Mouse (Mus musculus): ENCODE data around the gene Vwa5b1. TPM values are rescaled to one million over a fixed set of nuclear protein-coding genes. Genes with fewer than 3 reads are reported as not detected.

The Vwa5b1 gene
- total RNA-seq, 2 experiments from 2014 or later = not detected

DNA sequence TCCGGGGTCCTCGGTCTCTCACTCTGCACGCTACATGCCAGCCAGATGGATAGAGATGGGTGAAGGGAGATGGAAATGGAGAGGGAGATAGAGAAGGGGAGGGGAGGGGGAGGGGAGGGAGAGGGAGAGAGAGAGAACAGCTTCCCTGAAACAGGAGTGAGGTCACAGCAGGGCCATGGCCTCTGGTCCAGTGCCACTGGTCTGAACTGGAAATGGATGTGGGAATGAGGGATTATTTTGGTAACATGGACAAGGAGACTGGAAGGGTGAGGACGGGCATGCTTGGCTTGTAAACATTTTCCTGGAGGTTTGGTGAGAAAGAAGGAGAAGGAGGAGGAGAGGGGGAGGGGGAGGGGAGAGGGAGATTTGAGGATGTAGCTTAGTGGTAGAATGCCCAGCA is 59.0 kb downstream of the Vwa5b1 start:
- DNase-seq (ENCODE audit: low spot score) = no peak

DNA sequence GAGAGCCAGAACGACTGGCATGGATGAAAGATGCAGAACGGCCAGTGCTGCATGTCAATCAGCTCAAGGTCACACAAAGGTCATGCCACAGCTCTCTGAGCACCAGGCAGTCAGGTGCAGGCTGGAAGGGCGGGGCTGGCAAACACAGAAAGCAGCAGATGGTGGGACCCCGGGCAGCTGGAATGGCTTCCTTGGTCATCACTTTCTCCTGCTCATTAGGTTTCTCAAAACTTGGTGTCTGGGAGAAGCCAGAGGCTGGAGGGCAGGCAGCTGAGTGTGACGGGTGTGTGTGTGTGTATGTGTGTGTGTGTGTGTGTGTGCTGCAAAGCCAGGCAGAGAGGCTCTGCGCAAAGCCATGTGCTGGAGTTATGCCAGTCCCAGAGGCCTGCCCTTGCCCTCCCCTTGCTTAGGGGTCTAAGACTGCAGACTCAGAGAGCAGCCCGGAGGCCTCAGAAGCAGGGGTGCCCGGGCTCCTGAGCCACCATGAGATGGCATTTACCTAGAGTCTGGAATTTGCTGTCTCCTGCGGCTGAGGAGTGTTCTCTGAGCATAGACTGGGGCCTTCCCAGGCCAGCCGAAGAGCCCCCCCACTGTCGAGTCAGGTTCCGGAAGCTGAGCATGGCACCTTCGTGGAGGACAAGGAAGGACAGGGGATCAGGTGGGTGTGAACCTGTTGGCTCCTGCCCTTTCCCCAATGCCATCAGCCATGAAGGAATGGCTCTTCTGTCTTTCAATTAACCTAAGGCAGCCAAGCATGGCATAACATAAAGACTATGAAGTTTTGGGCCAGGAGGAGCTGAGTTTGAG is 60.7 kb downstream of the Vwa5b1 start:
- no peak for DNase-seq (ENCODE audit: low spot score)

DNA sequence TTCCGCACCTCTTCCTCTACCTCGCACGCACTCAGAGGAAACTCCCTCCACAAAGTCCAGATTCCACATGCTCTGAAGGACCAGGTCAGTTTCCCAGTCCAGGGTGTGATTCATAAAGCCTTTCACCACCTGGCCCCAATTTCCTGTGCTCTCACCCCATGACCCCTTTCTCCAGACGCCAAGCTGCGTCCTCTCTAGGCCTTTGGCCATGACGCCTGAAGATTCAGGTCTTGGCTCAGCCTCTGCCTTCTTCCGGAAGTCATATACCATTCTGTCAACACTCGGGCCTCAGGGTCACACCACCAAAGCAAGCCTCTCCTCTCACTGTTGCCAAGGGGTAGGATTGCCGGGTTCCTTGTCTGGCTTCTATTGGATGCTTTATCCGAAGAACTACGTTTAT is 65.8 kb downstream of the Vwa5b1 start:
- DNase-seq (ENCODE audit: low spot score) = peak; percentile 24

DNA sequence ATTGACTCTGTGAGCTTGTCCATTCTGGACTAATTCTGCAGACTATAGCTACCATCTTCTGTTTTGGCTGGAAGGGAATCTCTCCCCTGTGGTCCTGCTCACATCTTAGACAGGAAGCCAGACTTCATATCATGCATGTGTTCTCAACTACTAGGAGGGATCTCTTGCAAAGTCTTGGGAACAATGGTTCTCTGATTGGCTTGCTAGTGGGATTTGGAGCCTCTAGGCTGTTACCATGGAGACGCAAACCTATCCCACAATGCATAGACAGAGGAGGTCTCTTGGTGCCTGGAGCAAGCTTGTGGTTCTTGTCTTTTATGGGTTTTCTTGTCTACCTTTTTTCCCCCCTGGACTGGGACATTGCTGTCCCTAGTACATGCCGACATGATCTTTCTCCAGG is 67.4 kb downstream of the Vwa5b1 start:
- no peak for DNase-seq (ENCODE audit: low spot score)

DNA sequence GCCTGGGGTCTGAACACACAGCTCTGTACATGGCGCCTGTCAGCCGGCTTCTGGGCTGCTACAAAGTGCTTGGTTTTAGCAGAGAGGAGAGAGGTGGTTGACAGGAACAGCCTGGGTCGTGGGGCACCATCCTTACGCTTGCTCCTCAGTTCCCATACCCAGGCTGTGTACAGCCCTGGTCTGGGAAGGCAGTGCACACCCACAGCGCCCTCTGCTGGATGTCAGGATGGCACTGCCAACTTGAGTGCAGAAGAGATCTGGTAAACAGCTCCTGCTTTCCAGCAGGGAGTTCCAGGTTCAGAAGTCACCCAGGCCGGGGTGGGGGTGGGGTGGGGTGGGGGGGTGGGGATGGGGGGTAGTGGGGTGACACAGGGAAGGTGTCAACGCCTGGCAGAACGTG is 73.7 kb downstream of the Vwa5b1 start:
- peak; percentile 79 for DNase-seq (ENCODE audit: low spot score)

DNA sequence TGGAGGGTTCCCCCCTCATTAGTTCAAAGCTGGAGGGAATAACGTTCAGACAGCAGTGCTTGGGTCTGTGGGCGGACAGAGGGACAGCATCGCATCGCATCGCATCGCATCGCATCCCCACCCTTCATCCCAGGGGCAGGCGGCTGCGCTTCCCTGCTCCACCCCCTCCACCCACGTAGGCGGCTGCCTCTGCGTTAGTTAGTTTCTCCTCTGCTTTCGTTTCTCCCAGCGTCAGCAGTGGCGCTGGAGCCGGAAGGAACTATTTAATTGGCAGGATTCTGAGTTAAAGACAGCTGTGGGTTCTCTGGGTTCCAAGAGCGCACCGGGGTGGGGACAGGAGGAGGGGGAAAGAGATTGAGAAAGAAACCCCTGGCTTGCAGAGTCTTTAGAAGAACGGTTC is 80.2 kb downstream of the Vwa5b1 start:
- DNase-seq (ENCODE audit: low spot score) = peak; percentile 68

DNA sequence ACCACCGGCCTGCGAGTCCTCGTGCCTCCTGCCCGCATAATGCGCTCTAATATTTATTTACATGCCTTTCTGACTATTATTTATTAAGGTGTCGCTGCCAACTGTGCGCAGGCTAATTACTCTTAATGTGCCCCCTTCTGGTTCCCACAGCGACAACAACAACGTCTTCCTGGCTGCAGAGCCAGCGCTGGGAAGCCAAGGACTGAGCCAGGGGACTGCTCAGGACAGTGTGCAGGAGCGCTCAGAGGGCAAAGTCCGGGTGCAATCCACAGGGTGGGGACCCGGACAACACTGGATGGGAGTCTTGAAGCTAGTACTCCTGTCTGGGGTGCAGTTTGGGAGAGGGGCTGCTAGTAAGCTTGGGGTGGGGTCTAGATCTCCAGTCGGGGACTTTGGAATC is 80.8 kb downstream of the Vwa5b1 start:
- DNase-seq (ENCODE audit: low spot score) = peak; percentile 5

DNA sequence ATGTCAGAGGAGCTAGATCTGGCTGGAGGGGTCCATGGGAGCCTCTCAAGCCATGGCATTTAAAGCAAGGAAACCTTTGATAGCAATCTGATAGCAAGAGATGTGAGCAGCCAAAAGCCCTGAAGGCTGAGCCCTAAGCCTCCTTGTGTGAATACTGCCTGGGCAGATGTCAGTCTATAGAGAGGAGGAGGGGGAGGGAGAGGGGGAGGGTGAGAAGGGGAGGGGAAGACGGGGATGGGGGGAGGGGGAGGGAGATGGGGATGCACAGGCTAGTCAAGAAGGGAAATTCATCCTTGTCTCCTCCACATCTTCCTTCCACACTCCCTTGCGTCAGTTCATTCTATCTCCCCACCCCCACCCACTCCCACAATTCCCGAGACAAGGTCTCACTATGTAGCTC is 81.4 kb downstream of the Vwa5b1 start:
- DNase-seq (ENCODE audit: low spot score) = no peak

DNA sequence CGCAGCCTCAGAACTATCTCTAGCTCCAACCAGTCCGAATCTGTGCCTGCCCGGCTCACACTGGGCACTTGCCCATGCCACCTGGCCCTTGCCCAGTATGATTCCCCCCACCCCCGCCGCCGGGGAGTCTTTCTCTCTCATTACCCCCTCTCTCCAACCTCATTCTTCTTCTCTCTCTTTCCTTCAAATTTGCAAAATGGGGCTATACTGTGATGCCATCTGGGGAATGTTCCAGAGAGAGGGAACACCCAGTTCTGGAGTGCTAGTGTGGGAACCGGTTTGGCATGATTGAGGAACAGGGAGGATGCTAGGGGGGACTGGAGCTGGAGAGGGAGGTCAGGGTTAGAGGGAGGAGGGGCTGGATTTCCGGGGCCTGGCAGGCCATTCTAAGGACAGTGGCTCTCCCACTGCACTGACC is 82.2 kb downstream of the Vwa5b1 start:
- DNase-seq (ENCODE audit: low spot score) = peak; percentile 9

DNA sequence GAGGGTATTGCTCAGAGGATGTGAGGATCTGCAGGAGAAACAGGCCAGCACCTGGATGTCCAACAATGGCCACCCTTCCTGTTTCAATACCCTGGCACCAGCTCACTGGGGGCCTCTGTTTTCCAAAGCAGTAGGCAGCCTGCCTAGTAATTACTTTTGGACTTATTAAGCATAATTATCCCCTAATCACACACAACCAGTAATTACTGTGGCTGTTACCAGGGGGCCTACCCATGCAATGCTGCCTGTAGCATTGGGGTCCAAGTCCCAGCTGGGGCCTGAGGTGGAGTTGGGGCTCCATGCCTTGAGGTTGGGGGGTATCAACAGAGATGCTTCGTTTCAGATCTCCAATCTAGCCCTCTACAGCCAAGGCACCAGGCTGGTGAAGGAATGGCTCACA is 82.6 kb downstream of the Vwa5b1 start:
- no peak for DNase-seq (ENCODE audit: low spot score)

DNA sequence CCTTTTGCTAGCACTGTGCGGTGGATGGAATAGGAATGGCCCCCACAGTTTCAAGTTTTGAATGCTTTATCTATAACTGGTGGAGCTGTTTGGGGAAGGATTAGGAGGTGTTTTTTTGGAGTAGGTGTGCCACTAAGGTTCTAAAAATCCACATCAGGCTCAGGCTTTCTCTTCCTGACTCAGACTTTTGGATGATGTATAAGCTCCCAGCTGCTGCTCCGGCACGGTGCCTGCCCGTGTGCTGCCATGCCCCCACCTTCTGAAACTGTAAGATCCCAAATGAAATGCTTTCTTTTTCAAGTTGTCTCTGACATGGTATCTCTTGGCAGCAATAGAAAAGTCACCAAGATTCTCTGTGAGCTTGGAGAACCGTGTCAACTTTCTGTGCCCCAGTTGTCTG is 84.1 kb downstream of the Vwa5b1 start:
- no peak for DNase-seq (ENCODE audit: low spot score)

DNA sequence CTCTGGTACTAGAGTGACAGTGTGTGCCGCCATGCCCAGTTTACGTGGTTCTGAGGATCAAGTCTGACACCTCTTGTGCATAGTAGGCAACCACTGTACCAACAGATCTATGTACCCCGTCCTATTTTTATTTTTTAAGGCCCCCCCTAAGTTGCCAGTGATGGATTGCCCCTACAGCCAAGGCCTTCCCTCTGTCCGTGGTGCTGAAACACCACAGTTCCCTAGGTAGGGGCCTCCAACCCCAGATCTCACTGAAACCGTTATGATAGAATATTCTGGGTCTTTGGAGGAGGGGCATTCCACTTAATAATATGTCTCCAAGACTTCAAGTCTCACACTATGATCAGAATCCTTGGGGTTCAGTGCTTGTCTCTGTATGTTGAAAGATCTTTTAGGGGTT is 85.1 kb downstream of the Vwa5b1 start:
- DNase-seq (ENCODE audit: low spot score) = no peak

DNA sequence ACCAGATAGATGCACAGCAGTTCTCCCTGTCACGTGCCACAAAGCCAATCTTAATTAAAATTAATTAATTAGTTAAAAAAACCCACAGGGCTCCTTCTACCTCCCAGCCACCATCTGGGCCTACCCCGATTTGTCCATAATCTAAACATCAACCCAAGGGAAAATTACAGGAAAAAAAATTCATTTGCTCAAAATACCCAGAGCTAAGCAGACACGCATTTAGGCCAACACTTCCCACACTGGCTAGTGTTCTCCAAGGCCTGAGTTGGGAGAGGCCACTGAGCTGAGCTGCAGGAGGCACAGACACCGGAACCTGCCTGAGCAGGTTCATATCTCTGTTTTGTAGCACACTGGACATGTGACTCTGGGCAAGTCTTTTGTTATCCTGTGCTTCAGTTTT is 86.7 kb downstream of the Vwa5b1 start:
- DNase-seq (ENCODE audit: low spot score) = no peak

DNA sequence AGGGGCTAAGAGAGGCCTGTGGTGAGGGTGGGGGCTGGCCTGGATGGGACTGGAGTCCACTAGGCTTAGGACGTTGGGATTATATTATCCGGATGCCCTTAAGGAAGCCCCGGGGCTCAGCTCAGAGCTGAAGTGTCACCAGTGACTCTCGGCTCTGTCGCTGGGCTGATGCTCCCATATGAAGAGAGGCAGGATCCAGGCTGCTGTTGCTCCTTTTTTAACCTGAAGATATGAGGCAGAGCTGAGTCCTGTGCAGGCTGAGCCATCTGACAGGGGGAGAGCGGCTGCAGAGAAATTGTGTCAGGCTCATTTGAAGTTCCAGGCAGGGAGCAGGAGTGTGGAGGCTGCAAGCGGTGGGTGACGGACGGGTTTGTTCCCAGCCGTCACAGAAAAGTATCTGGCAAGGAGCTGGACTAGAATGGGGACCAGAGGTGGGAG is 87.5 kb downstream of the Vwa5b1 start:
- no peak for DNase-seq (ENCODE audit: low spot score)

DNA sequence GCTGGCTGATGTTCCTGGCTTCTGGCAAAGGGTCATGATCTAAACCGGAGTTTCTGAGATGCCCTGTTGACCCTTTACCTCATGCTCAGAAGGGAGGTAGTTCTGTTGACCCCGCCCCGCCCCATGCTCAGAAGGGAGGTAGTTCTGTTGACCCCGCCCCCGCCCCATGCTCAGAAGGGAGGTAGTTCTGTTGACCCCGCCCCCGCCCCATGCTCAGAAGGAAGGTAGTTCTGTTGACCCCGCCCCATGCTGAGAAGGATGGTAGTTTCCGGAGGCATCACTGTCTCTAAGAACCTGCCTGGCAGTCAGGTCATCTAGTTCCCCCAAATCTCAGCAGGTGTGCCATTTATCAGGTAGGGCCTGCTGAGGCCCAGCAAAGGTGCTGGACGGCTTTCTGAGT is 88.1 kb downstream of the Vwa5b1 start:
- no peak for DNase-seq (ENCODE audit: low spot score)

DNA sequence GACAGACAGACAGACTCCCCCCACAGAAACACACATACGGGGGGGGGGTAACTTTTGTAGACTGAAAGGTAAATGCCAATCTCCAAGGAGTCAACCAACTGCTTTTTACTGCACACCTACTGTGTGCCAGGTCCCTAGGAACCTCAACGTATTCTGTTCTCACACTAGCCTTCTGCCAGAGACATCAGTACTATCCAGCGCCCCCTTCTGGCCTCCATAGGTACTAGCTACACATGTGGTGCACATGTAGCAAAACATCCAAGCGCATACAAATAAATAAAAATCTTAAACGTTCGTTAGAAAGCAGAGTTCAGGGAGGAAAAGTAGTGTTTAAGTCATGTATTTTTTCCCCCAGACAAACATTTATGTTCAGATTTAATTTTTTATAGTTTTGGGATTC is 88.6 kb downstream of the Vwa5b1 start:
- DNase-seq (ENCODE audit: low spot score) = no peak

DNA sequence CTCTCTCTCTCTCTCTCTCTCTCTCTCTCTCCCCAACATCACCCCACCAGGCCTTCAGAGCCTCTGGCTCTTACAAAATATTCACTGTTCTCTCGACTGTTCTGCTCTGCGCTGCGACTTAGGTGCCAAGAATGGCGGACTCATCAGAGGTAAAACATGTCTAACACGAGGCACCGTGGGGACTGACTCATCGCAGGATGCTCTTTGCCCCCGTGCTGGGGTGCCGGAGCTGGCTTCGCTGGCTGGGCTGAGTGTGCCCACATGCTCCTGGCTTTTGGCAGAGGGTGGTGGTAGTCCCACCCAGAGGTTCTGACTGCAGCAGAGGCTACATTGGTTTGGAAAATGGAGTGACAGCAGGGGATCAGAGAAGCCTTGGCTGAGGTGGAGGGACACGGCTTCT is 89.4 kb downstream of the Vwa5b1 start:
- no peak for DNase-seq (ENCODE audit: low spot score)

DNA sequence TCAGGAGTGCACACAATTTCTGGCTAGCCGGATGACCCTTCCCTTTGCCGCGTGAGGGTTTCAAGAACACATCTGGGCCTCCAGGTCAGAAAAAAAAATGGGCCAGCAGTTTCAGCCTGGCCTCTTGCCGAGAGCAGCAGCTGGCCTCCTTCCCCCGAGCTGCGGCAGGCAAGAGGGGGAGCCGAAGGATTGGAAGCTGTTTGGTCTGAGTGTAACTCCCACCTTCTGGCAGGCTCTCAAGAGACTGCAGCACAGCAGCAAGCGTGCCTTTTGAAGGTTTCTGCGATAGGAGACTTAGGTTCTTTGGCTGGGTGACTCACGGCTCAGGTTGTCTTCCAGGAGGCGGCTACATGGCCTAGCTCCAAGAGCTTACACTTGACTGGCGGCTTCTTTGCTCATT is 92.5 kb downstream of the Vwa5b1 start:
- DNase-seq (ENCODE audit: low spot score) = peak; percentile 30

DNA sequence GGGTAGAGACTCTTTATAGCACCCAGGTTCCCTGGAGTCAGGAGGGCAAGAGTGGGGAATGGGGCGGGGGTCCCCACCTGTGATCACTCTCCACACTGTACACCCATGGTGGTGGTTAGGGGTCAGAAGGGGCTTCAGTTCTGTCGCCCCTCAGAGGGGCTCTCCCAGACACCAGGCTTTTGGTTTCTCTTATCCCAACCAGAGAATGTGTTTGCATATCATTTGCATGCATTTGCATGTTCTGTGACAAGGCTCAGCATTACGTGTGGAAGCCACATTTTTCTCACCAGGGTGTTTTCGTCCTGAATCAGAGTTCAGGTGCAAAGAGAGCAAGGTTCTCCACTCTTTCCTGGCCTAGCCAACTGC is 97.6 kb downstream of the Vwa5b1 start:
- DNase-seq (ENCODE audit: low spot score) = no peak

DNA sequence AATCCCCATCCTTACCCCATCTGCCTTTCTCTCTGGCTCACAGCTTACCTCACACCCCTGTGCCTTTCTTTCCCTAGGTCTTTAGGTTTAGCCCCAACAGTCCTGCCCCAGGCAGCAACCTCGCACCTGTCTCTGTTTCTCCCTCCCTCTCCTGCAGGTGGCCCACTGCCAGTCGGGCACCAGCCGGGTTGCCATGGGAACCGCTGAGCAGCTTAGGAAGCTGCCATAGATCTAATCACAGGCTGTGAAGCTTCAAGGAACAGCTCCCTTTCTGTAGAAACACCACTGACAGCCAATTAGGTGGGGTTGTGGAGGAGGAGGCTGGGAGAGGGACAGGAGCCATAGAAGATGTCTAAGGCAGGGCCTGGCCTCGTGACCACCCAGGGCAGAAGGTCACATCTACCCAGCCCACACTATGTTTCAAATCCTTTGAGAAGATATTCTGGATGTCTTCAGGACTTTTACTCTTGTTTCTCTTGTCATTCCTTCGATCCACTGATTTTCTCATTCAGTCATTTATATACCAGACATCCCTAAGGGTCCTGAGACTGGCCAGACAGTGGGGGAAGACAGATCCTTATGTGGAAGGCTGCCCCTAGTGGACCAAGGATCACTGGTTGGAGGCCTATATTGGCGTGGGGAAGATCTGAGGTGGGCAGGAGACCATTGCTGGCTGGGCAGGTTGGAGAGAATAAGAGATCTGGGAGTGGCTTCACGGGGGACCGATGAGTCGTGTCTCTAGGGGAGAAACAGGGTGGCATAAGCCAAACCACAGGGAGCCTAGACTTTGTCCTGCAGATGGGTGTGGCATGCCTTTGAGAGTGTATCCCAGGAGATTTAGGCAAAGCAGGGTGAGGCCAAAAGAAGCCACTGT is 98.2 kb downstream of the Vwa5b1 start:
- DNase-seq (ENCODE audit: low spot score) = no peak

DNA sequence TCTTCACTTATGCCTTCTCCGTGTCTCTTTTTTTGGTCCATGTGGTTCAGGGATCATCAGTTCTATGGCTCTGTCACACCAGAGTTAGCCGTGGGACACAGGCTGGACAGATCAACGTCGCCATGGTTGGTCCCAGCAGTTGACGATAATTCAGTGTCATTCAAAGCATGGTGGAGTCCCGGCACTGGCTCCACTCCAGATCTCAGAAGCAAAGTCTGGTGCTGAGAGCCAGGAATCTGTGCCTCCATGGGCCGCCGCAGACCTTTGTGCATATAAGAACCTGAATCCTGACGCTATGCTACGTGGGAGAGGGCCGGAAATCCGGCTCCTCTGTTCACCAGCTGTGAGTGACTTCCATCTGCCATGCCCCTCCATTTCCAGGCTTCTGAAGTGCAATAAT is 100.1 kb downstream of the Vwa5b1 start:
- DNase-seq (ENCODE audit: low spot score) = no peak

DNA sequence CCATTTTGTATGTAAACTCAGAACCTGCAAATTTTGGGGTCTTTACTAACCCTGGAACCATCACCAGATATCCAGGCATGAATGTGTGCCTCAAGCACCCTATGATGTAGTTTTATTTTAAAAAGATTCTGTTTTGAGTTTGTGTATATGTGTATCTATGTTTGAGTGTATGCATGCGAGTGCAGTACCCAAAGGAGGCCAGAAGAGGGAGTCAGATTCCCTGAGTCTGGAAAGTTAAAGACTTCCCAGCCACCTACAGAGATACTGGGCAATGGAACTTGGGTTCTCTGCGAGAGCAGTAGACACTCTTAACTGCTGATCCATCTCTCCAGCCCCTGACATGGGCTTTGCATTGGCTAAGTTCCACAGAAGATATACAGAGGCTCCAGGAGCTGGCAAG is 101.8 kb downstream of the Vwa5b1 start:
- DNase-seq (ENCODE audit: low spot score) = no peak

DNA sequence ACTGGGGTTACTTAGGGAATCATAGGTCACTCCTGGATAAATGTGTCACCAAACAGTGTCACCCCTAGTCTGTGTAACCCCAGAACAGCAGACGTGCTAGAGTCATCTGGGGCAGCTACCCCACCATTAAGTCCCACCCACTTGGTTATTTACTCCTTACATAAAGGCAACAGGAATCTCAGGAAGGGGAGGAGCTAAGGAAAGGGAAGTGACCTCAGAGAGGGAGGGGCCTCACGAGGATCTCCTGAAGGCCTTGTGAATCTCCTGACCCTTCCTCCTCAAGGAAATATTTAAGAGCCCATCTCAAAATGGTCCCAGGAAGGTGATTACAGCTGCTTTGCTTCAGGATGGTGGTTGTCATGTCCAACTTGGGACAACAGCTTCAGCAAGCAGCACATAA is 103.9 kb downstream of the Vwa5b1 start:
- no peak for DNase-seq (ENCODE audit: low spot score)
